Mouse (Mus musculus): Measurements from ENCODE around the gene Elmo2. TPM values are rescaled to one million over a fixed set of nuclear protein-coding genes. Genes with fewer than 3 reads are reported as not detected.
A peak's percentile ranks its signal among the peaks of the same experiment; 100 is the strongest.

The Elmo2 gene
- polyA plus RNA-seq, 1 experiment, result 16.3 TPM

DNA sequence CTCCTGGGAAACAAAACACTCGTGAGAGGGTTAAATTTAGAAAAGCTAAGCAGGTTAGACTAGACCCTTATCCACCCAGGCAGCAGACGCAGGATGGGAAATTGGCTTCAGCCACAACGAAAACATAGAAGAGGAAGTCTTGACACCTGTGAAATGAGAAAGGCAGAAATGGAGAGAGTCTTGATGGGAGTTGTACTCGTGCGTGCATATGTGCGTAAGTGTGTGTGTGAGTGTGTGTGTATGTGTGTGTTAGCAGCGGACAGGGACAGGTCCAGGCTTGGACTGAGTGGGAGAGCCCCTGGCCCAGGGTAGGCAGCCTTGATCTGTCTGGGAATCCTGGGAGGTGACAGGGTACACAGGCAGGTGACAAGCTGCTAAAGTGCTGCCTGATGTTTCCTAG, 55.4 kb downstream of the Elmo2 start:
- TF ChIP-seq FLI1 (IDR thresholded peaks at IDR 0.05; ENCODE audit: low read length) (no peak), GATA1 (IDR thresholded peaks at IDR 0.05; ENCODE audit: borderline replicate concordance, low read length) (no peak)

DNA sequence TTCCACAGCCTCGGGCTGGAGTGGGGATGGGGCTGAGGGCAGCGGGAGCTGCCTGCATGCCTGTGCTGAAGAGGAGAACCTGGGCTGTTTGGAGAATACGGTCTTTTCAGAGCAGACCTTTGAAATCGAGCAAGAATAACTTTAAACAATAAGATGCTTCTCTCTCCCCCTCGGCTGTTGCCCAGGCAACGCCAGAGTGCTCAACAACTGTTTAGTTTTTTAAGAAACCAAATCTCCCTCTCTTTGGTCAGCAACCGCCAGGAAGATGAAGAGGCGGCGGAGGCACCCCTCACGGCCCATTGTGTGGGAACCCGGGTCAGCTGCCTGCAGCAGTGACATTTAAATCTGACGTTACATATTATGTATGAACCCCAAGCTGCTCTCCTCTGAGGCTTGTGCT, 59.5 kb downstream of the Elmo2 start:
- Histone ChIP-seq H3K36me3 (replicated peaks; ENCODE audit: low read length) (no peaks in the 10 kb centered on the region), H3K4me1 (peaks cover 23% of the 10 kb centered on the region), H3K9me3 (no peaks in the 10 kb centered on the region), H3K4me3 (replicated peaks) (no peak overlapping the region), H3K27me3 (replicated peaks) (peaks cover 73% of the 10 kb centered on the region)
- no peak for TF ChIP-seq GATA1 (IDR thresholded peaks at IDR 0.05; ENCODE audit: borderline replicate concordance, low read length)
- no peak for TF ChIP-seq FLI1 (IDR thresholded peaks at IDR 0.05; ENCODE audit: low read length)

More for the DNA sequence above, 55.4 kb downstream of the Elmo2 start:
- peaks cover 63% of the 10 kb centered on the region for H3K27me3 ChIP-seq (replicated peaks)
- peak overlapping the region; percentile 0 for H3K4me3 ChIP-seq (replicated peaks)
- H3K4me1 ChIP-seq, result peaks cover 14% of the 10 kb centered on the region
- peaks cover under 1% of the 10 kb centered on the region for H3K36me3 ChIP-seq (replicated peaks; ENCODE audit: low read length)
- no peaks in the 10 kb centered on the region for H3K9me3 ChIP-seq

DNA sequence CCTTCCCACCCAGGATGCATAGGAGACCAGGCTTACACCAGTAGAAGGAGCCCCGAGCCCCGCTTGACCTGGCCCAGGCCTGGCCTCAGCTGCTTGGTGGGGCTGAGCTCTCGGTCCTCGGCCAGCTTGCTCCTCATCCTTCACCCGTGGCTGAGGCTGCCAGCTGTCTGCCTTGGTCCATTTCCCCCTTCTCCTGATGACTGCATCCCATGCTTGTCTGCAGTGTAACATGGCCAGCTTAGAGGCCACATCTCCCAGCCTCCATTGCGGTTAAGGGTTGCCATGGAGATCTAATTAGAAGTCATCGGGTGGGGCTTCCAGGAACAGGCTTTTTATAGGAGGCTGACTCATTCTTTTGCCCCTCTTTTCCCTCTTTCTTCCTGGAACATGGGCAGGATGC, 62.4 kb downstream of the Elmo2 start:
- Histone ChIP-seq H3K4me1 (peaks cover 18% of the 10 kb centered on the region), H3K27me3 (replicated peaks) (peaks cover 82% of the 10 kb centered on the region), H3K36me3 (replicated peaks; ENCODE audit: low read length) (no peaks in the 10 kb centered on the region), H3K9me3 (no peaks in the 10 kb centered on the region), H3K4me3 (replicated peaks) (no peak overlapping the region)
- TF ChIP-seq FLI1 (IDR thresholded peaks at IDR 0.05; ENCODE audit: low read length) (no peak), GATA1 (IDR thresholded peaks at IDR 0.05; ENCODE audit: borderline replicate concordance, low read length) (no peak)

DNA sequence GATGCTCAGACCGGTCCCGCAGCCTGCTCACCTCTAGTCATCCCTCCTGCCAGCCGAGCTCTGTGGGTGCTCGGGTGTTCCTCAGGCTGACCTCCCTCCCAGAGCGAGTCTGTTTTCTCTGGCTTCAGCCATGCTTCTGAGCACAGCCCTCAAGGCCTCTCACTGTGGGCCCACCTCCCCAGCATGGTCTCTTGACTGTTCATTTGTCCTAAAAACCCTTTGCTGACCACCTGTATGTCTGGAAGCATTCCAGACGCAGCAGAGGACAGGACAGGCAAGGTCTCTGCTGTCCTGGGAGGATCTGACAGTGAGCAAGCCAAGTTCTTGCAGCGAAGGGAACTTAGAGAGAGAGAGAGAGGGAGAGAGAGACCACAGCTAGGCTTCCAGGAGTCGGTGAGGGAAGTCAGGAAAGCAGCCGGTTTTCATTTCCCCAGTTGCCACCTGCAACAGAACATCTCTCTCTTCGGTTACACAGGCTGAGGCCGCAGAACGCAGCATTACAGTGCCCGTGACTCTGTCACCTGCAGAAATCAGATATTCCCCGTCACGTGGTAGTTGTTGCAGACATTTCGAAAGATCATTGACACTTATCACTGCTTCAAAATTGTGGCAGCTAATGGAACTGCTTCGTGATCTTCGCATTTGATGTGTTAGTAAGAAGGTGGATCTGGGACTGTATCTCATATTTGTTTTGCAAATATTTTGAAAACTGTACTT, 63.8 kb downstream of the Elmo2 start:
- Histone ChIP-seq H3K9me3 (no peaks in the 10 kb centered on the region), H3K27me3 (replicated peaks) (peaks cover 86% of the 10 kb centered on the region), H3K4me3 (replicated peaks) (no peak overlapping the region), H3K36me3 (replicated peaks; ENCODE audit: low read length) (no peaks in the 10 kb centered on the region), H3K4me1 (peaks cover 24% of the 10 kb centered on the region)
- TF ChIP-seq GATA1 (IDR thresholded peaks at IDR 0.05; ENCODE audit: borderline replicate concordance, low read length) (no peak), FLI1 (IDR thresholded peaks at IDR 0.05; ENCODE audit: low read length) (no peak)

DNA sequence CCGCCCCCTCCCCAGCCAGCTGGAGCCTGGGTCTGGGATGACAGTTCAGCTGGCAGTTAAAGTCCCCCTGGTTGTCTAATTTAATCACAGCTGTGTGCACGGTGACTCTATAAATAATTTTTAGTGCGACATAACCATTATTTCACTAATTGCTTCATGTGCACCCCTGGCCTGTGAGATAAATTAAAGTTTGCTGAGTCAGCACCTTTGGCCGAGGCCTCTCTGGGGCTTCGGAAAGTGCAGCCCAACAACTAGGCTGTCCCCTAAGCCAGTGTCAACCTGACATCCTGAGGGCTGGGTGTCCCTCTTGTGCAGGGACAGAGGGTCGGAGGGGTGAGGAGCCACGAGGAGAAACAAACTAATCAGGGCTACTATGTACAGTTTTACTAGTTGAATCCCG, 66.4 kb downstream of the Elmo2 start:
- H3K9me3 ChIP-seq, result no peaks in the 10 kb centered on the region
- H3K4me1 ChIP-seq, result peaks cover 42% of the 10 kb centered on the region
- H3K4me3 ChIP-seq (replicated peaks), result no peak overlapping the region
- TF ChIP-seq FLI1 (IDR thresholded peaks at IDR 0.05; ENCODE audit: low read length) (no peak), GATA1 (IDR thresholded peaks at IDR 0.05; ENCODE audit: borderline replicate concordance, low read length) (no peak)
- peaks cover 89% of the 10 kb centered on the region for H3K27me3 ChIP-seq (replicated peaks)
- H3K36me3 ChIP-seq (replicated peaks; ENCODE audit: low read length), result no peaks in the 10 kb centered on the region

DNA sequence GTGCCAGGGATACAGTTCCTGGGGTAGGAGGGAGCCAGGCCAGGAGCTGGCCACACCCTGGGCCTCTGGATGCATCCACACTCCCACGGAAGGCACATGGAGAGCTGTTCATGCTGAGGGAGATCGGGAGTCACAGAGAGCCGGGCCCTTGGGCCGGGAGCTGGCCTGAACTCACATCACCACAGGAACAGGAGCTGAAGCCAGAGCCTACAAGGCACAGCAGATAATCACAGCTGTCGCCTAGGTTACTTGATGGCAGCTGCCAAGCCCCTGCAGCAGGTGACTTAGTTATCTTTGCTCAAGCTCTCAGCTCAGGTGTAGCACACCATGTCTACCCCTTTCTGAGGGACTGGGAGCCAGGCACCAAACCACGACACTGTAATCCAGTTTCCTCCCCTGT, 68.0 kb downstream of the Elmo2 start:
- no peak overlapping the region for H3K4me3 ChIP-seq (replicated peaks)
- peaks cover 92% of the 10 kb centered on the region for H3K27me3 ChIP-seq (replicated peaks)
- peaks cover 29% of the 10 kb centered on the region for H3K4me1 ChIP-seq
- H3K36me3 ChIP-seq (replicated peaks; ENCODE audit: low read length), result no peaks in the 10 kb centered on the region
- no peak for TF ChIP-seq FLI1 (IDR thresholded peaks at IDR 0.05; ENCODE audit: low read length)
- no peak for TF ChIP-seq GATA1 (IDR thresholded peaks at IDR 0.05; ENCODE audit: borderline replicate concordance, low read length)
- H3K9me3 ChIP-seq, result no peaks in the 10 kb centered on the region

DNA sequence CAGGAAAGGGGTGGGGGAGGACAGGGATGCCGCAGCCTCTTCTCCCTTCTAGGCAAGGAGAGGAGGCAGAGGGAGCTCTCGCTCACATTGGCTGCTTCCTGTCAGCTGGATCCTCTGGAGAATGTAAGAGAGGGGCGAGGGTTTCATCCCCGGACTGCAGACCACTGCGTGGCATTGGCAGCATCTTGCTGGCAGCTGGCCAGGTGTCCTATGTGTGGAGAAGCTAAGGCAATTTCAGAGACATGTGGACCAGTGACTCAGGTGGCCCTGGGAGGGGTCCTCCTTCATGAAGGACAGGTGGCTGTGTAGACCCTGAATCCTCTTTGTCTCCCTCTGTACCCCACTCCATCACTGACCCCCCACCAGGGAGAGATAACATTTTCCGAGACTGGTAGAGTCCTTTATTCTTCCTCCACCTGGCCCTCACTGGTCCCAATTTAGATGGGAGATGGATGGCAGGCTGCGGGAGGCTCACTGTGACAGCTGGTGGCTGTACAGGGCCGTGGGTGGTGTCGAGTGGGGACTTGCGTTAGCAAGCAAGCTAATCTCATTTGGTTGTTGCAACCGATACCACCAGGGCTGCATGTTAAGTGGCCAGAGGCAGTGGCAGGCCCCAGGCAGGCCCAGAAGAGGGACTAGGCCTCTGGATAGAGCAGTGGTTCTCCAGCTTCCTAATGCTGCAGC, 69.0 kb downstream of the Elmo2 start:
- TF ChIP-seq GATA1 (IDR thresholded peaks at IDR 0.05; ENCODE audit: borderline replicate concordance, low read length) (no peak), FLI1 (IDR thresholded peaks at IDR 0.05; ENCODE audit: low read length) (no peak)
- H3K4me1 ChIP-seq, result peaks cover 25% of the 10 kb centered on the region
- peaks cover 93% of the 10 kb centered on the region for H3K27me3 ChIP-seq (replicated peaks)
- H3K36me3 ChIP-seq (replicated peaks; ENCODE audit: low read length), result no peaks in the 10 kb centered on the region
- H3K9me3 ChIP-seq, result no peaks in the 10 kb centered on the region
- no peak overlapping the region for H3K4me3 ChIP-seq (replicated peaks)

DNA sequence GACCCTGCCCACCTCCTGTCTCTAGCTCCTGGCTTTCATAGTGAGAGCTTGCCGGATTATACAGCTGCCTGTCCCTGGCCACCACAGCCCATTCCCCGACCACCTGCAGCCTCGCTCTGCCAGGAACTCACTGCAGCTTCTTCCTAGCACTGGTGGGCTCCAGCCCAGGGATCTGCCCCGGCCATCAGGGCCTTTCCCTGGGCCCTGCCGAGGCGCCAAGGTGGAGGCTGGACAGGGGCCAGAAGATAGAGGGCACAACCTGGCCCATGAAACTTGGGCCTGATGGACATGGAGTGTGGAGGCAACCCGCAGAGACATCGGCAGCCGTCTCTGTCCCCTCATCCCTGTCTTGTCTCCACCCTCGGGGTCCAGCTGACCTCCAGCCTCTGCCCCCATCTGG, 70.1 kb downstream of the Elmo2 start:
- peaks cover 25% of the 10 kb centered on the region for H3K4me1 ChIP-seq
- peaks cover 91% of the 10 kb centered on the region for H3K27me3 ChIP-seq (replicated peaks)
- TF ChIP-seq FLI1 (IDR thresholded peaks at IDR 0.05; ENCODE audit: low read length) (no peak), GATA1 (IDR thresholded peaks at IDR 0.05; ENCODE audit: borderline replicate concordance, low read length) (no peak)

DNA sequence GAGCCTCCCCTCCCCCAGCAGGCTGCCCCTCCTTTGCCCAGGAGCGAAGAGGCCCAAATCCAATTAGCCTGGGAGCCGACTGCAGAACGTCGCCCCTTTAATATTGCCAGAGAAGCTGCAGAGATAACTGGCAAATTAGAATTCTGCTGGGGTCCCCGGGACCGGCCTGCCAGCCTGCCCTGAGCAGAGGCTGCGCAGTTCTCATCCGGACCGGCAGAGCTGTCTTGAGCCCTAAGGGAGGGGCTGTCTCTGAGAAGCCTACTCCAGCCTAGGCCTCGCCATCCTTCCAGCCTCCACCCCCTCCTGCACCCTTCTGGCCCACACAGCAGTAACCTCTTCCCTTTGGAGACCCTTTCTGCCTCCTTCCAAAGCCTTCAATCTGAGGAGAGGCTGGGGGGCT, 72.4 kb downstream of the Elmo2 start:
- peaks cover 83% of the 10 kb centered on the region for H3K27me3 ChIP-seq (replicated peaks)
- H3K9me3 ChIP-seq, result no peaks in the 10 kb centered on the region
- peaks cover 38% of the 10 kb centered on the region for H3K4me1 ChIP-seq
- no peak overlapping the region for H3K4me3 ChIP-seq (replicated peaks)
- no peaks in the 10 kb centered on the region for H3K36me3 ChIP-seq (replicated peaks; ENCODE audit: low read length)
- TF ChIP-seq GATA1 (IDR thresholded peaks at IDR 0.05; ENCODE audit: borderline replicate concordance, low read length) (no peak), FLI1 (IDR thresholded peaks at IDR 0.05; ENCODE audit: low read length) (no peak)

More for the DNA sequence above, 70.1 kb downstream of the Elmo2 start:
- no peaks in the 10 kb centered on the region for H3K36me3 ChIP-seq (replicated peaks; ENCODE audit: low read length)
- no peak overlapping the region for H3K4me3 ChIP-seq (replicated peaks)
- no peaks in the 10 kb centered on the region for H3K9me3 ChIP-seq

DNA sequence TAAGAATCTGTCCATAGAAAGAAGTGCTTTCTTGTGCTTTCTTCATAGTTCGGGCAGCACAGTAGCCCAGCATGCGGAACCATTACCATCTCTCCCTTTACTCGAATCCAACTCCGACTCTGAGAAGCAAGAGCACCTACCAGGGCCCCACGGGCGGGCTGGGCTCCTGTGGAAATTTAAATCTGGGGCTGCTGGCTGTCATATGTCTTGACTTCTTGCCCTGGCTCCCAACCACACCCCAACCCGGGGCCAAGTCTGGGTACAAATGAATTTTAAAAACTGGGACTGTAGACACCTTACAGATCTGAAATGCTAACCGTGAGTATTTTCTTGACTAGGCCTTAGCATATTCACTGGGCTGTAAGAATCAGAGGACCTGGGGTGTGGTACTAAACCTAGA, 73.0 kb downstream of the Elmo2 start:
- Histone ChIP-seq H3K36me3 (replicated peaks; ENCODE audit: low read length) (no peaks in the 10 kb centered on the region), H3K4me1 (peaks cover 34% of the 10 kb centered on the region), H3K9me3 (no peaks in the 10 kb centered on the region), H3K4me3 (replicated peaks) (no peak overlapping the region), H3K27me3 (replicated peaks) (peaks cover 81% of the 10 kb centered on the region)
- TF ChIP-seq FLI1 (IDR thresholded peaks at IDR 0.05; ENCODE audit: low read length) (no peak), GATA1 (IDR thresholded peaks at IDR 0.05; ENCODE audit: borderline replicate concordance, low read length) (no peak)
